Mouse (Mus musculus): ENCODE measurements around the gene Zfp457. TPM values are rescaled to one million over a fixed set of nuclear protein-coding genes. Genes with fewer than 3 reads are reported as not detected.

Gene Zfp457
- total and polyA plus RNA-seq, 2 experiments from 2014 or later: 0.41 to 0.81 TPM

- peak overlapping the region; percentile 81 for H3K4me2 ChIP-seq (ENCODE audit: low read depth)
- peak; percentile 99 for ATAC-seq
- DNase-seq: peak; percentile 86
- TF ChIP-seq CTCF (IDR thresholded peaks at IDR 0.05; ENCODE audit: low read depth): no peak
- no peaks in the 10 kb centered on the region for H3K36me3 ChIP-seq (ENCODE audit: insufficient read depth)
- 7% methylated on average over 18 of the region's 18 CpGs for WGBS
- H3K9ac ChIP-seq: peak overlapping the region; percentile 59
- H3K9me3 ChIP-seq (ENCODE audit: low read length): no peaks in the 10 kb centered on the region
- H3K4me1 ChIP-seq (ENCODE audit: insufficient read depth): peaks cover 5% of the 10 kb centered on the region; the same call in 1 of the 2 replicates
- peak overlapping the region; percentile 70 for H3K4me3 ChIP-seq (ENCODE audit: low read depth, low read length)
- no peaks in the 10 kb centered on the region for H3K27me3 ChIP-seq (ENCODE audit: insufficient read depth, low read length)
- peak overlapping the region; percentile 74 for H3K27ac ChIP-seq (ENCODE audit: low read depth, low read length)
These were observed 37.5 kb downstream of the Zfp457 start for GRCm38 (mm10) chr13:67268568-67269369.

Other genes with a start within 250 kb of the Zfp457 start
- gene Zfp712, start 245.3 kb downstream of the Zfp457 start, total RNA-seq (2014; rRNA removed): 10.1 and 10.2 TPM in 2 replicates
- gene Zfp712, start 245.3 kb downstream of the Zfp457 start, polyA plus RNA-seq (2015; fragmentation: Nextera tagmentation; extraction: Ambion mirVana): 1.8 and 3.2 TPM in 2 replicates
- gene Zfp708, start 208.5 kb downstream of the Zfp457 start, total RNA-seq (2014; rRNA removed): 12.2 and 12.8 TPM in 2 replicates
- 5.8 and 6.6 TPM in 2 replicates for gene Zfp708, start 208.5 kb downstream of the Zfp457 start, polyA plus RNA-seq (2015; fragmentation: Nextera tagmentation; extraction: Ambion mirVana)
- gene Gm28557, start 197.9 kb downstream of the Zfp457 start, total RNA-seq (2014; rRNA removed): 1.4 and 2.9 TPM in 2 replicates
- gene Gm28557, start 197.9 kb downstream of the Zfp457 start, polyA plus RNA-seq (2015; fragmentation: Nextera tagmentation; extraction: Ambion mirVana): 0.92 and 1.4 TPM in 2 replicates
- not detected in 2 replicates for gene Rslcan18, start 190.2 kb downstream of the Zfp457 start, total RNA-seq (2014; rRNA removed)
- 0.08 TPM in 1 of 2 replicates, not detected in the other for gene Rslcan18, start 190.2 kb downstream of the Zfp457 start, polyA plus RNA-seq (2015; fragmentation: Nextera tagmentation; extraction: Ambion mirVana)
- gene Zfp759, start 184.8 kb downstream of the Zfp457 start, total RNA-seq (2014; rRNA removed): 7.8 and 8.9 TPM in 2 replicates
- 1.5 and 2.6 TPM in 2 replicates for gene Zfp759, start 184.8 kb downstream of the Zfp457 start, polyA plus RNA-seq (2015; fragmentation: Nextera tagmentation; extraction: Ambion mirVana)
- gene Rsl1, start 133.3 kb downstream of the Zfp457 start, total RNA-seq (2014; rRNA removed): 2.9 and 7.8 TPM in 2 replicates
- 2.9 and 3.3 TPM in 2 replicates for gene Rsl1, start 133.3 kb downstream of the Zfp457 start, polyA plus RNA-seq (2015; fragmentation: Nextera tagmentation; extraction: Ambion mirVana)
- 2.5 and 3.2 TPM in 2 replicates for gene Zfp455, start 112.0 kb downstream of the Zfp457 start, total RNA-seq (2014; rRNA removed)
- 0.67 and 1.2 TPM in 2 replicates for gene Zfp455, start 112.0 kb downstream of the Zfp457 start, polyA plus RNA-seq (2015; fragmentation: Nextera tagmentation; extraction: Ambion mirVana)
- 15.5 and 16.6 TPM in 2 replicates for gene Zfp458, start 28.0 kb downstream of the Zfp457 start, total RNA-seq (2014; rRNA removed)
- gene Zfp458, start 28.0 kb downstream of the Zfp457 start, polyA plus RNA-seq (2015; fragmentation: Nextera tagmentation; extraction: Ambion mirVana): 2.9 and 3.1 TPM in 2 replicates
- 3.0 and 3.2 TPM in 2 replicates for gene Zfp595, start 26.1 kb upstream of the Zfp457 start, total RNA-seq (2014; rRNA removed)
- 0.50 and 0.54 TPM in 2 replicates for gene Zfp595, start 26.1 kb upstream of the Zfp457 start, polyA plus RNA-seq (2015; fragmentation: Nextera tagmentation; extraction: Ambion mirVana)
- gene Gm28044, start 54.1 kb upstream of the Zfp457 start, total RNA-seq (2014; rRNA removed): not detected in 2 replicates
- not detected in 2 replicates for gene Gm28044, start 54.1 kb upstream of the Zfp457 start, polyA plus RNA-seq (2015; fragmentation: Nextera tagmentation; extraction: Ambion mirVana)
- gene Zfp953, start 54.1 kb upstream of the Zfp457 start, total RNA-seq (2014; rRNA removed): 1.2 and 2.0 TPM in 2 replicates
- gene Zfp953, start 54.1 kb upstream of the Zfp457 start, polyA plus RNA-seq (2015; fragmentation: Nextera tagmentation; extraction: Ambion mirVana): 0.19 and 0.39 TPM in 2 replicates
- not detected in 2 replicates for gene Gm28041, start 69.2 kb upstream of the Zfp457 start, total RNA-seq (2014; rRNA removed)
- gene Gm28041, start 69.2 kb upstream of the Zfp457 start, polyA plus RNA-seq (2015; fragmentation: Nextera tagmentation; extraction: Ambion mirVana): not detected in 2 replicates
- gene Zfp456, start 69.3 kb upstream of the Zfp457 start, total RNA-seq (2014; rRNA removed): 0.57 and 1.1 TPM in 2 replicates
- gene Zfp456, start 69.3 kb upstream of the Zfp457 start, polyA plus RNA-seq (2015; fragmentation: Nextera tagmentation; extraction: Ambion mirVana): 0.18 and 0.23 TPM in 2 replicates
- gene Zfp429, start 93.3 kb upstream of the Zfp457 start, total RNA-seq (2014; rRNA removed): 2.4 and 12.1 TPM in 2 replicates
- gene Zfp429, start 93.3 kb upstream of the Zfp457 start, polyA plus RNA-seq (2015; fragmentation: Nextera tagmentation; extraction: Ambion mirVana): 1.1 and 1.6 TPM in 2 replicates
- 1.9 and 2.1 TPM in 2 replicates for gene Zfp459, start 114.9 kb upstream of the Zfp457 start, total RNA-seq (2014; rRNA removed)
- gene Zfp459, start 114.9 kb upstream of the Zfp457 start, polyA plus RNA-seq (2015; fragmentation: Nextera tagmentation; extraction: Ambion mirVana): 0.53 and 0.71 TPM in 2 replicates
- 10.0 and 12.8 TPM in 2 replicates for gene Zfp874a, start 145.1 kb upstream of the Zfp457 start, total RNA-seq (2014; rRNA removed)
- gene Zfp874a, start 145.1 kb upstream of the Zfp457 start, polyA plus RNA-seq (2015; fragmentation: Nextera tagmentation; extraction: Ambion mirVana): 3.6 and 4.7 TPM in 2 replicates
- gene Zfp874b, start 177.8 kb upstream of the Zfp457 start, total RNA-seq (2014; rRNA removed): 9.3 and 17.5 TPM in 2 replicates
- gene Zfp874b, start 177.8 kb upstream of the Zfp457 start, polyA plus RNA-seq (2015; fragmentation: Nextera tagmentation; extraction: Ambion mirVana): 2.3 TPM in 2 replicates
- 4.9 and 9.2 TPM in 2 replicates for gene Zfp58, start 194.1 kb upstream of the Zfp457 start, total RNA-seq (2014; rRNA removed)
- gene Zfp58, start 194.1 kb upstream of the Zfp457 start, polyA plus RNA-seq (2015; fragmentation: Nextera tagmentation; extraction: Ambion mirVana): 3.6 and 4.9 TPM in 2 replicates
- 0.43 TPM in 1 of 2 replicates, not detected in the other for gene Gm26965, start 219.7 kb upstream of the Zfp457 start, total RNA-seq (2014; rRNA removed)
- 0.19 TPM in 1 of 2 replicates, not detected in the other for gene Gm26965, start 219.7 kb upstream of the Zfp457 start, polyA plus RNA-seq (2015; fragmentation: Nextera tagmentation; extraction: Ambion mirVana)
- 26.8 and 29.2 TPM in 2 replicates for gene Zfp87, start 219.7 kb upstream of the Zfp457 start, total RNA-seq (2014; rRNA removed)
- gene Zfp87, start 219.7 kb upstream of the Zfp457 start, polyA plus RNA-seq (2015; fragmentation: Nextera tagmentation; extraction: Ambion mirVana): 33.9 and 40.1 TPM in 2 replicates
- 19.3 and 20.9 TPM in 2 replicates for gene Zfp748, start 247.3 kb upstream of the Zfp457 start, total RNA-seq (2014; rRNA removed)
- 6.8 and 7.1 TPM in 2 replicates for gene Zfp748, start 247.3 kb upstream of the Zfp457 start, polyA plus RNA-seq (2015; fragmentation: Nextera tagmentation; extraction: Ambion mirVana)

Measured in forebrain, postnatal 0 days (tissue).